Mouse (Mus musculus) lung, postnatal 0 days (tissue): ENCODE results near the gene Gng8. TPM values are rescaled to one million over a fixed set of nuclear protein-coding genes. Genes with fewer than 3 reads are reported as not detected.

Experiments used
- ATAC-seq: fragments of 200-750 bp; cut with Nextera tagmentation; 2 replicates; pipeline ENCODE4 v1.8.0; 2017; ENCODE audit warnings: moderate library complexity
- DNase-seq: peaks from one replicate; pipeline ENCODE4 v3.0.0-alpha.2; 2016; ENCODE audit warnings: low spot score
- H3K27ac ChIP-seq: fragments of 300-500 bp; sonication (generic); 2 replicates; pipeline ENCODE4 v1.5.1; 2014; ENCODE audit warnings: antibody characterized with exemption, mild to moderate bottlenecking, low read length, mixed read lengths
- H3K27me3 ChIP-seq: fragments of 300-500 bp; sonication (generic); replicated peaks from 2 replicates; pipeline ENCODE4 v1.6.1; 2014; ENCODE audit warnings: low read length, mixed read lengths; ENCODE audit not compliant: insufficient read depth
- H3K36me3 ChIP-seq: fragments of 300-500 bp; sonication (generic); 2 replicates; pipeline ENCODE4 v1.6.1; 2014; ENCODE audit warnings: low read length, mixed read lengths; ENCODE audit not compliant: insufficient read depth
- H3K4me1 ChIP-seq: fragments of 300-500 bp; sonication (generic); 2 replicates; pipeline ENCODE4 v1.6.1; 2014; ENCODE audit warnings: antibody characterized with exemption, low read depth, low read length, mixed read lengths; ENCODE audit not compliant: insufficient read depth
- H3K4me2 ChIP-seq: fragments of 300-500 bp; sonication (generic); replicated peaks from 2 replicates; pipeline ENCODE4 v1.6.1; 2014; ENCODE audit warnings: low read depth, mild to moderate bottlenecking, low read length, moderate library complexity, mixed read lengths
- H3K4me3 ChIP-seq: fragments of 300-500 bp; sonication (generic); 2 replicates; pipeline ENCODE4 v1.5.1; 2014; ENCODE audit warnings: low read depth, low read length
- H3K9ac ChIP-seq: fragments of 300-500 bp; sonication (generic); replicated peaks from 2 replicates; pipeline ENCODE4 v1.6.1; 2014; ENCODE audit warnings: low read depth, mild to moderate bottlenecking
- H3K9me3 ChIP-seq: fragments of 300-500 bp; sonication (generic); 2 replicates; pipeline ENCODE4 v1.6.1; 2016; ENCODE audit warnings: low read length, mixed read lengths
- CTCF ChIP-seq: IDR thresholded peaks from 2 replicates; pipeline ENCODE4 v1.5.1; 2016; ENCODE audit warnings: antibody characterized with exemption, mild to moderate bottlenecking
- EP300 ChIP-seq: IDR thresholded peaks from 2 replicates; pipeline ENCODE4 v1.6.1; 2016; ENCODE audit warnings: antibody characterized with exemption, mild to moderate bottlenecking, control low read depth
- WGBS: fragments of 180-500 bp; shearing (Covaris S2); extraction: QIAGEN DNeasy Blood & Tissue Kit; methylation state at CpG from one replicate; pipeline ENCODE4 v1.1.7; 2014; 5-methylcytosine and 5-hydroxymethylcytosine counted together
- polyA plus RNA-seq: library from polyadenylated mRNA; unstranded; fragments of >200 nt; fragmentation: Nextera tagmentation; extraction: Ambion mirVana; gene quantifications from 2 replicates; pipeline ENCODE4 v1.2.1, GENCODE M21; 2015

The Gng8 gene
- polyA plus RNA-seq, 1 experiment from 2014 or later, result 6.6 TPM

DNA sequence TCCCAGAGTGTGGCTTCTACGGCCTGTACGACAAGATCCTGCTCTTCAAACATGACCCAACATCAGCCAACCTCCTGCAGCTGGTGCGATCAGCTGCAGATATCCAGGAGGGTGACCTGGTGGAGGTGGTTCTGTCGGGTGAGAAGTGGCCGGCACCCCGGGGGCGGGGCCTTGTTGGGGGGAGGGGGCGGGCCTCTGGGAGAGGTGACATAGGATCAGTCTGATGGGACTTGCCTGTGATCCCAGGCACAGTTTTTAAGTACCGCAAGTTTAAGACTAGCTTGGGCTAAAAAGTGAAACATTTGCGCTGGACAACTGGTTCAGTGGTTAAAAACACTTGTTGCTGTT lies 45.8 kb upstream of the Gng8 start:
- 24% methylated on average over 10 of the region's 10 CpGs for WGBS
- Histone ChIP-seq H3K4me3 (peak overlapping the region; percentile 59), H3K36me3 (peaks cover 11% of the 10 kb centered on the region), H3K9me3 (no peaks in the 10 kb centered on the region), H3K9ac (peak overlapping the region; percentile 82), H3K27me3 (no peaks in the 10 kb centered on the region), H3K27ac (peak overlapping the region; percentile 94), H3K4me2 (peak overlapping the region; percentile 98), H3K4me1 (peaks cover 17% of the 10 kb centered on the region; the same call in 1 of the 2 replicates)
- TF ChIP-seq CTCF, result no peak
- no peak for TF ChIP-seq EP300
- DNase-seq (no peak), ATAC-seq (no peak)

DNA sequence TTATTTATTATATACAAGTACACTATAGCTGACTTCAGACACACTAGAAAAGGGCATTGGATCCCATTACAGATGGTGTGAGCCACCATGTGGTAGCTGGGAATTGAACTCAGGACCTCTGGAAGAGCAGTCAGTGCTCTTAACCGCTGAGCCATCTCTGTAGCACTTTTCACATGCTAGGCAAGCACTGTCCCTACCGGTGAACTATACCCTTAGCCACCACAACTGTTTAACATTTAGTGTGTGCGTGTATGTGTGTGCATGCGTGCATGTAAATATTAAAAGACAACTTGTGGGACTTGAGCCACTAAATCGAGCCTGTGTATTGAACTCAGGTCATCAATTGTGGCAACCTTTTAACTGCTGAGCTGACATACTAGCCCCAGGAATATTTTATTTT lies 44.8 kb upstream of the Gng8 start:
- no peak for DNase-seq
- WGBS, result 86% methylated on average over 5 of the region's 5 CpGs
- Histone ChIP-seq H3K36me3 (peaks cover 11% of the 10 kb centered on the region), H3K9me3 (no peaks in the 10 kb centered on the region), H3K4me1 (peaks cover 12% of the 10 kb centered on the region; the same call in 1 of the 2 replicates), H3K4me2 (no peak overlapping the region), H3K9ac (no peak overlapping the region), H3K27me3 (no peaks in the 10 kb centered on the region), H3K4me3 (no peak overlapping the region), H3K27ac (no peak overlapping the region)
- no peak for ATAC-seq
- TF ChIP-seq CTCF (no peak), EP300 (no peak)

DNA sequence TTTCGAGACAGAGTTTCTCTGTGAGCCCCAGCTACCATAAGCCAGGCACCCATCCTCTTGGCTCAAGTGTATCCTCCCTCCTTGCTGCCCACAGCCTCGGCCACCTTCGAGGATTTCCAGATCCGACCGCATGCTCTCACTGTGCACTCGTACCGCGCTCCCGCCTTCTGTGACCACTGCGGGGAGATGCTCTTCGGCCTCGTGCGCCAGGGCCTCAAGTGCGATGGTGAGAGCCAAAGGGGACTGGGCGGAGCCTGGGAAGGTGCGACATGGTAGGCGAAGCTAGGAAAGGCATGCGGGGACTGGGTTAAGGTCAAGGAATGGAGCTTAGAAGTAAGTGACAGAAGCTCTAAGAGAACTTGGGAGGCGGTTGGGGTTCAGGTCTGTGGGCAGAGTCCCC lies 44.1 kb upstream of the Gng8 start:
- TF ChIP-seq CTCF, result no peak
- no peak for TF ChIP-seq EP300
- Histone ChIP-seq H3K27ac (no peak overlapping the region), H3K9me3 (no peaks in the 10 kb centered on the region), H3K4me2 (no peak overlapping the region), H3K27me3 (no peaks in the 10 kb centered on the region), H3K36me3 (peaks cover 11% of the 10 kb centered on the region), H3K9ac (no peak overlapping the region), H3K4me1 (peaks cover 12% of the 10 kb centered on the region; the same call in 1 of the 2 replicates), H3K4me3 (no peak overlapping the region)
- DNase-seq (no peak), ATAC-seq (no peak)
- 80% methylated on average over 19 of the region's 19 CpGs for WGBS

DNA sequence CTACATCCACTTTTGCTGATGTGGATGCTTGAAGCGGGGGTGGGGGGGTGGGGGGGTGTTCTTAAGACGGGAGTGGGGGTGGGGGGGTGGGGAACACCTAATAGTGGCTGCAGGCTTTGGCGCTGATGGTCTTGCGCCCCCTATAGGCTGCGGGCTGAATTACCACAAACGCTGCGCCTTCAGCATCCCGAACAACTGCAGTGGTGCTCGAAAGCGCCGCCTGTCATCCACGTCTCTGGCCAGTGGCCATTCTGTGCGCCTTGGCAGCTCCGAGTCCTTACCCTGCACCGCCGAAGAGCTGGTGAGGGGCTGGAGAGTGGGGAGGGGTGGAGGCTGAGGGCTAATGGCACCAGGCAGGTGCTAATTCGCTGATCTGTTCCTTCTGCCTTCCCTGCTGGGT lies 43.0 kb upstream of the Gng8 start:
- Histone ChIP-seq H3K9me3 (no peaks in the 10 kb centered on the region), H3K27me3 (no peaks in the 10 kb centered on the region), H3K4me2 (no peak overlapping the region), H3K4me3 (no peak overlapping the region), H3K9ac (no peak overlapping the region), H3K4me1 (peaks cover 12% of the 10 kb centered on the region; the same call in 1 of the 2 replicates), H3K36me3 (peaks cover 20% of the 10 kb centered on the region), H3K27ac (no peak overlapping the region)
- 31% methylated on average over 17 of the region's 17 CpGs for WGBS
- DNase-seq, result no peak
- no peak for TF ChIP-seq EP300
- peak; percentile 71 for TF ChIP-seq CTCF
- ATAC-seq, result no peak

DNA sequence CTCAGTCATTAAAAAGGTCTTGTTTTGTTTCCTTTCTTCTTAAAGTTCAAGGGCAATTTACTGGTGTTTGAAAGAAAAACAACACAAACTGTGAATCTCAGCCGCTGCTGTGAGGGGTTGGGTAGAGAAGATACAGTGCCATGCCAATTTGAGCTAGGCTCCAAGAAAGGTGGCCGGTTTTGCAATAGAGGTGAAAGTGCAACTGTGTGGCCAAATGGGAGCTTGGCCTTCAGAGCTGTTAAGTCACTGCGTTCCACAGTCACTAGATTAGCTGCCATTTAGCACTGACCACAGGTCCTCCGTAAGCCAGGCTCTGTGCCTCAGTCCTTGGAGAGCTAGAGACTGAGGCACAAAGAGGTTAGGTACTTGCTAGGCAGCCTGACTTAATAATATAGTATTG lies 40.0 kb upstream of the Gng8 start:
- DNase-seq (no peak), ATAC-seq (no peak)
- no peak overlapping the region for H3K9ac ChIP-seq
- no peaks in the 10 kb centered on the region for H3K4me1 ChIP-seq
- no peaks in the 10 kb centered on the region for H3K9me3 ChIP-seq
- no peaks in the 10 kb centered on the region for H3K27me3 ChIP-seq
- WGBS, result 86% methylated on average over 4 of the region's 4 CpGs
- TF ChIP-seq EP300, result no peak
- TF ChIP-seq CTCF, result no peak
- H3K36me3 ChIP-seq, result peaks cover 44% of the 10 kb centered on the region
- no peak overlapping the region for H3K4me3 ChIP-seq
- H3K4me2 ChIP-seq, result no peak overlapping the region
- no peak overlapping the region for H3K27ac ChIP-seq

DNA sequence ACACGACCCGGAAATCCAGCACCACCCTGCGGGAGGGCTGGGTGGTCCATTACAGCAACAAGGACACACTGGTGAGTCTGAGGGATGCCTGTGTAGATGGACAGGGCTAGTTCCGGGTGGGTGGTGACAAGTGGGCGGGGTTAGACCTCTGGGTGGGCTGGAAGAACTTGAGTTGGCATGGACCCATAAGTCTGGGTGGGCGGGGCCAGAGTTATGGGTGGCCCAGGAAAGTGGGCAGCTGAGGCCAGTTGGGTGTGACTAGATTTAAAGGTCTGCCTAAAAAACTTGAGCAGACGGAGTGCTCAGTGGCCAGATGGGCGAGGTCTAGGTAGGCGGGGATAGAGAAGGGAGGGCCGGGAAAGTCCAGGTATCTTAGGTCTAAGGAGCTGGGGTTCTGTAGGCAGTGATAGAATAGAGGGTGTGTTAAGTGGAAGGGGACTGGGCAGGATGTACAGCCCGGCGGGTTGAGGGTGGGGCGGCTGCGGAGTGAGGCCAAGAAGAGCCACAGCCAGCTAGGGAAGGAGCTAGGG lies 38.2 kb upstream of the Gng8 start:
- no peak overlapping the region for H3K27ac ChIP-seq
- no peaks in the 10 kb centered on the region for H3K9me3 ChIP-seq
- no peak overlapping the region for H3K4me2 ChIP-seq
- H3K36me3 ChIP-seq, result peaks cover 52% of the 10 kb centered on the region
- ATAC-seq, result peak; percentile 69
- DNase-seq, result peak; percentile 28
- no peaks in the 10 kb centered on the region for H3K27me3 ChIP-seq
- H3K9ac ChIP-seq, result no peak overlapping the region
- TF ChIP-seq EP300, result no peak
- TF ChIP-seq CTCF, result no peak
- no peaks in the 10 kb centered on the region for H3K4me1 ChIP-seq
- 64% methylated on average over 14 of the region's 14 CpGs for WGBS
- no peak overlapping the region for H3K4me3 ChIP-seq

DNA sequence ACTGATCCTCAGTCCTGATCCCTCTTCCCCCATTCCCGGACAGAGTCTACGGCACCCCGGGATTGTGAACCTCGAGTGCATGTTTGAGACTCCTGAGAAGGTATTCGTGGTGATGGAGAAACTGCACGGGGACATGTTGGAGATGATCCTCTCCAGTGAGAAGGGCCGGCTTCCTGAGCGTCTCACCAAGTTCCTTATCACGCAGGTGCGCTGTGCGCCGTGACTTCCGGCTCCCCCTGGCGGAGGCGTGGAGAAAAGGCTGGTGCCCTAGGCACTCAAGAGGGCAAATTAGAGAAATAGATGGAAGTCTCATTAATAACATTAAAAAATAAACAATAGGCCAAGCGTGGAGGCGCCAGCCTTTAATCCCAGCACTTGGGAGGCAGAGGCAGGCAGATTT lies 33.2 kb upstream of the Gng8 start:
- 23% methylated on average over 17 of the region's 17 CpGs for WGBS
- Histone ChIP-seq H3K27me3 (no peaks in the 10 kb centered on the region), H3K4me2 (no peak overlapping the region), H3K9me3 (no peaks in the 10 kb centered on the region), H3K27ac (no peak overlapping the region), H3K4me1 (no peaks in the 10 kb centered on the region), H3K4me3 (no peak overlapping the region), H3K36me3 (peaks cover 37% of the 10 kb centered on the region), H3K9ac (no peak overlapping the region)
- no peak for ATAC-seq
- no peak for TF ChIP-seq EP300
- peak; percentile 76 for TF ChIP-seq CTCF
- peak; percentile 39 for DNase-seq
